Mouse (Mus musculus) lung, adult 18-20 months (tissue): ENCODE results near the gene Dach1.

Experiments
- DNase-seq, 2 experiments: peaks; one replicate each; pipeline ENCODE4 v3.0.0; 2022; ENCODE audit warnings: mixed read lengths in 2 of 2

Gene Dach1

GRCm38 (mm10) chr14:98169421-98170076, at the start of gene Dach1:
Dach1 (minus strand) TSS chr14:98169765.
- DNase-seq = peak; percentile 45 to 62

DNA sequence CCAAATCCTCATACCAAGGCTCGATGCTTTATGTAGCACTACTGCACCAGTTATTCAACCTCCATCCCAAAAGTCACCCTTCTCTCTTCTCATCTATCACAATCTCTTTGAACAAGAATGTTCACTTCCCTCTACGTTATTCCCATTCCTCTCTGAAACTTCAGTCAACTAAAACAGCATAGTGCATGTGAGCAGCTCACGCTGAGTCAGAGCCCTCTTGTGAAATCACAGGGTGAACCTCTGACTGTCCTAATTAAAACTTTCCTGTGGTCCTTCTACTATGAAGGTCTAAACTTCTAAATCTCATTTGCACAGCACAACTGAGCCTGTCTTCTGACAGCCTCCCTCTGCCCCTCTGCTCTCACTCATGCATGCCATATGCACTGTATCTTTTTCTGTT, 30.5 kb upstream of the Dach1 start:
- DNase-seq = no peak

- DNase-seq = peak in 1 of 2 experiments; percentile 17
Observed at GRCm38 (mm10) chr14:98181545-98181944, 12.0 kb upstream of the Dach1 start.

- no peak for DNase-seq
Observed at GRCm38 (mm10) chr14:98173831-98174230, 4.3 kb upstream of the Dach1 start.

GRCm38 (mm10) chr14:98172394-98172905, 2.9 kb upstream of the Dach1 start:
- DNase-seq = no peak

DNA sequence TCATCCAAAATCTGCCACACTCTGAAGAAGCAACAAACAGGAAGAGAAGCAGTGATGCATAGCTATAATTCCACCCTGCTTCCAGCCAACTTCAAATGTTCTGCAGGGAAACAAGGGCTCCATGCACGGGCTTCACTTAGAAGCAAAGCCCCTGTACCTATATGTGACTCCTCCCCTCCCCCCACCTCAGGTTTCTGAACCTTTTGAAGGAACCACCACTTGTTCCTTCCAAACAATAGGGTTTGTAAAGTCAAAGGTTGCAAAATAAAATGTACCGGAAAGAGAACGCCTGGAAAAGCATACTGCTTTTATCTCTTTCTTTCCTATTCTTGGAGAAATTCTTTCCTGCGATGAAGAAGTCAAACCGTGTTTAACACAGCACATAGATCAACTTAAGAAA, 2.3 kb upstream of the Dach1 start:
- DNase-seq = no peak

GRCm38 (mm10) chr14:98168908-98169401, 610 bp downstream of the Dach1 start:
- DNase-seq = peak; percentile 17 to 22

GRCm38 (mm10) chr14:98168039-98168907, 1.3 kb downstream of the Dach1 start:
- peak; percentile 22 to 36 for DNase-seq

DNA sequence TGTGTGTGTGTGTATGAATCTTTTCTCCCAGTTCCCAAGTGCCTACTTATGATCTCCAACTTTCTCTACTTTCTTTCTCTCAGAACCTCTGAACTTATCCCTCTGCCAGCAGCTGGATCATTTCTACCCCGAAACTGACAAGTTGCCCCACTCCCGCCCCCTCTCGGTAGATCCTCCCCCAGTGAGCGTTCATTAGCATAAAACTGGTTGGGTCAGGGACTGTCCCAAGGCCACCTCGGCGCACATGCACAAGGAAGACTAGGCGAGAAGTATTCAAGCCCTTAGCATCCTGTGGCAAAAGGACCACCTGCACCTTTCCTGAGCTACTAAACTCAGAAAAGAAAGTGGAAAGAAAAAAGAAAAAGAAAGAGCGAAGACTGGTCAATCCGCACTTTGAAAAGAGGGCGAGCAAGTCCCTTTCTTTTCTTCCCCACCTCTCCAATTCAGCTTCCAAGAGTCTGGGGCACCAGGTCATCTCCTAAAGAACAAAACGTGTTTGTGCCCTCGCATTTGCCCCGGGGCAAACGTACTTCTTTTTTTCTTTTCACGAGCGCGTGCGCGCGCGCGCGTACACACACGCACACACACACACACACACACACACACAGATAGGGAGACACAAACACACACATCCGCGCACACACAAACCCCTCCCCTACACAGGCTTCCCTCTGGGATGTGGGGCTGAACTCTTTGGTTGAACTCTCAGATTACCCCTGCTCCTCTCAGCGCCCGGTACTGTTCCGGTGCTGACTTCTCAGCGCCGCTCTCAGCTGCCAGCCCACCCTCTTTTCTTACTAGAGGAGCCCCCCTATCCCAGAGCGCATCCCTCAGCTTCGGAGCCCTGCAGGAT, 2.2 kb downstream of the Dach1 start:
- DNase-seq = peak; percentile 50 to 68

GRCm38 (mm10) chr14:98166318-98166976, 3.1 kb downstream of the Dach1 start:
- DNase-seq = no peak

DNA sequence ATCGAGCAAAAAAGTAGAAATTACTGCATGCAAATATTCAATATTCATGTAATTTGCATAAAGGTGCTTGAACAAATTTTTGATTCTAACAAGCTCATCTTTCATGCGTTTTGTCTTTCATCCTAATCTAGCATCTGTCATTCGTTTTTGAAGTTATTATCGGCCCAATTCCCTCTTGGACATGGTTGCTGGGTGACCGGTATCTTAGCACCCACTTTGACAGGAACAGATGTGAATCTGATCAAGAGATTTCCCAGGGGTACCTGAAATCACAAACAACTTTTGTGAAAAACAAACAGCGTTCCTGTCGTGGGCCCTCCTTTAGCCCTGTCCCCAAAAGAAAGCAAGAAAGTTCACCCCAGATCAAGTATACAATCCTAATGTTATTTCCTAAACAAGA, 12.8 kb downstream of the Dach1 start:
- no peak for DNase-seq

DNA sequence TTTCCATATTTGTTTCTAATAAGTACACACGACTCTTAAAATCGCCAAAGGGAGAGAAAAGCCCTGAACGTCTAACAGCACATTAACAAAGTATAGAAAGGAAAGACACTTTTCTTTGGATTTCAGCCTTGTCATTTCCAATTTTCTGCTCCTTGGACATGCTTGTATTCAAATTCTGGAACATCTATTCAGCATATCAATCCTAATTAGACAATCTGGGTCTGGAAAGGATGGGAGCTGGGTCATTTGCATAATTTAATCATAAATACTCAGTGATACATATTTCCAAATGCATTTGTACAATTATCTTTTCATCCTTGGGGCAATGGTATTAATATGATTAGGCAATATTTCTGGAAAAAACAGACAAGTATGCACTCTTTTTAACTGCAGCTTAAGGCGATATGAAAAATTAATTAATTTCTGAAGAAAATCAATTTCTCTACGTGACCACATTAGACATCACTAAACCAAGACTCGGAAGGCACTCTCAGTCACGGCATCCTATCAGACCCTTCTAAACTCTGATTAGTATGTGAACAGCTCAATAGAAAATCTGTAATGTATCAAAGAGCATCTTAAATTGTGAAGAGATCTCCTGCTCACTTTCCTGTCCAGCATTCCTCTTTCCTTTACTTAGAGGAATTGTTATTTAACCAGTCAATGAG, 13.7 kb downstream of the Dach1 start:
- DNase-seq = no peak

DNA sequence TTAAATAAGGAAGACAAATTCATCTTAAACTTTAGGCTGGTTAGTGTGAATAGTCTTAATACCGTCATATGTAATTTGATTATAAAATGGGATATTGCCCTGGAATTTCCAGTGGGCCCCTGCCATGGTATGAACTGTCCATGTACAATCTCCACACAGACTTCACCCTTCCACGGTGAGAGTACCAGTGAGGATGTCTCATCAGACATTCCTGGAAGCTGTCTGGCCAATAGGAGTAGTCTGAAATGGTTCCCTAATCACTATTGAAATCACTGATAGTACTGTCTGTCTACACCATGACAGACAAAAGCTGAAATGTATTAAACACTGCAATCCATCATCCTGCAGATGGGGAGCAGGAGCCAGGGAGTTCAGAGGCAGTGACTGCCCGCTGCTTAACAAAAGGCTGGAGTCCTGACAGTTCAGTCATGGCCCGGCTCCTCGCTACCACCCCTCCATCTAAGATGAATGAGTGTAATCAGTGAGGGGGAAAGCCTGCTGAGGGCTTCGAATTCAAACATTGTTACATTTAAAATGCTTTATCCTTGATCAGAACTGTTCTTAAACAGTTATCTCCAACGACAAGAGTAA, 14.6 kb downstream of the Dach1 start:
- no peak for DNase-seq

DNA sequence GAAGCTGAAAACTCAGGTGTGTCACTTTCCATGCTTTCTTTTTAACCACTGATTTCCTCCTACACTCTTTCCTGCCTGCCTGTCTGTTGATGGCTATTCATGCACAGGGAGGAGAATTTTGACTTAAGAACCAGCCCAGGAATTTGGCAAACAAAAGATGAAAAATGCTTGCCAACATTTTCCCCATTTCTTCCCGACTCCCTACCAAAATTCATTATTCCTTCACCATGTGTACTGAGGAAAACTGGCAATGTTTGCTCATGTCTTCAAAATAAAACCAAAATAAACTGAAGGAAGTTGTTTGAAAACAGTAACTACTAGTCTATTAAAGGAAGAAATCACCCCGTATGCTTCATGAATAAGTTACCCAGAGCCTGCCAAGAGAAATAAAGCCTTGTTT, 27.8 kb downstream of the Dach1 start:
- no peak for DNase-seq

DNA sequence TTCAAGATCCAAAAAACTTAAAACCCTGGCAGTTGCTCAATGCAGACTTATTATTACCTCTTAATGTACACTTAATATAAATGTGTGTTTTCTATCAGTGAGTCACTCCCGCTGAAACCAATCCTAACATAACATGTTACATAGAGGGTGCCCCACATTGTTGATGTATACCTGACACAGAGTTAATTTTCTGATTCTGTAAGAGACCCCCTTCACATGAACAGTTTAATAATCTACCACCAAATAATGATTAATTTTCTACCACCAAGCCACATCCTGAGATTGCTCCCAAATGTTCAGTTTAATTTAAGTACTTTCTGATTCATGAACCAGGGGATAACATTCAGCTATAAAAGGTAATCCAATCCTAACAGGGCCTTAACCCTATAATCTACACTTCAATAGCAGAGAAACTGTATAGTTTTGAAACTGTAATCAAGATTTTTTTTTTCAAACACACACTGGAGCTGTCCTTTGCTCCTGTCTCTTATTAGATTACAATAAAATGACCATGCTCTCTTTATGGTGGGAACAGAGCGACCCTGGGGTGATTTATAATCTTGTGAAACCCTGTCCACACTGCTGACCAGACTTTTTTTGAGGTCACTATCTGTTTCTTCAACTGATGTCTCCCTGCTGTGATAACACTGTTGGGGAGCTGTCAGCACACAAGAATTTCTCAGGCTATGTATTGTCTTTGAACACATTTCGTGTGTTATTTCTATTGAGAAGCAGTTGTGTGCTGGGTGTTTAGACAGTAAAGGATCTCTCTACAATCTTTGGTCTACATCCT, 30.5 kb downstream of the Dach1 start:
- DNase-seq = no peak

DNA sequence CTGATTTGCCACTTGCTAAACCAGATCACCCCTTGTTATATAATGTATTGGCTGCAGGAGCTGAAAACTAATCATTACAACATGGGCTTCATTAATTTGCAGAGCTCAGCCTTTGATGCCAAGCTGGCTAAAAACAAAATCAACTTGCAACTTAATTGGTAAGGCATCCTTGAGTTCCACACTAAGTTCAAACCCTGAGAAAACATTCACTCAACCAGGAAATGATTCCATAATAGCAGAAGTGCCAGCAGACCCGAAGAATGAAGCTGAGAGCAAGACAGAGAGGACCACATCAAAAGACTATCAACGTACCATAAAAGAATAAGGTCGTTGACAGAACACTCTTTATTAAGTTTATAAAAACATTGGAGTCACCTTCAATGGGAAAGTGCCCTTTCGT, 35.0 kb downstream of the Dach1 start:
- DNase-seq = no peak

DNA sequence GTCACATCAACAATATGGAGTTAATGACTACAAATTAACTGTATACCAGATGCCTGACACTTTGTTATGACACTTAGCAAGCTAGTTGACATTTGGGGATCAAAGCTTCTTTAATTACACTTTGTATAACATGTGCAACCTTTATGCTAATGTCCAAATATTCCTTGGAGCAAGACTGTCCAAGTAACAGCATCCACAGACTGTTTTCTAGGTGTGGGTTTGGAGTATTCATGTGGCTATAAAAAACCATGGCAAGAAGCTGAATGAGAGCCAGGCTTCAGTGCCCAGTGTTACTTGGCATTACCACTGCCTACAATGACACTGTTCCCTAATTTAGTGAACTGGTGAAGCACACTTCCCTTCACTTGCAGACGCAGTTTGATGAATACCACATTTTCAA, 46.5 kb downstream of the Dach1 start:
- DNase-seq = no peak

DNA sequence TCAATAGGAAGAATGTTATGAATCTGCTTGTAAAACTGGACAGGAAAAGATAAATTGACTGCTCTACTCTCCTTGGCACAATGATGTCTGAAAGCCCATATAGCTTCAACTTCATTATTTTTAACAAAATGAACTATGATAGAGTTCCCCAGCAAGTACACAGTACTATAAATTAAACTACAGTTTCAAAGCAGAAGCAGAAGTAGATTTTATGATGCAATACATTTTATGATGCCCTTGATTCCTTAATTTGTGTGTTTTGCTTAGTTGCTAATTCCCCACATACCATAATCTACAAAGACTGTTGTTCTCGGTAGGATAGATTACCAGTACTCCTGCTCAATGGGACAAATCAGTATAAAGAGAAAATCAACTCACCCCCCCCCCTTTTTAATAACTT, 52.9 kb downstream of the Dach1 start:
- DNase-seq = no peak

GRCm38 (mm10) chr14:98113106-98113505, 56.5 kb downstream of the Dach1 start:
- peak in 1 of 2 experiments; percentile 6 for DNase-seq

DNA sequence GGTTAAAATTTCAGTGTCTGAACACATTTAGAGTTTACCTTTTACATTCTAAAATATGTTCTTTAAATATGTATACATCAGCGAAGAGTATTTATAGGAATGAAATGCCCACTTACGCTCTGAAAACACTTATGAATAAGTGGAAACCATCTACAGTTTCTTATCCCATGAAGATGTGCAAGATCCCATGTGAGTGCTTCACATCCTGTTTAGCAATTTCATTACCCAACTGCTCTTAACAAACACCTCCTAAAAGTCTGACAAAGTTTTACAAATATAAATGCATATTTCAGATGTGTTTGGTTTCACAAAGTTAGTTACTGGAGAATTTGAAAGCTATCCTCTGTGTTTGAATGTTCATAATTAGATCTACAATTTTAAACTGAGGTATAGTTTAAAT, 59.6 kb downstream of the Dach1 start:
- DNase-seq = no peak
